Mouse (Mus musculus) kidney, adult 2 months (tissue): ENCODE data around the gene Kcmf1.

ENCODE experiments used
- CTCF ChIP-seq: fragments of 200-500 bp; conservative IDR thresholded peaks from 2 replicates; pipeline ENCODE4 v1.5.1; 2011; ENCODE audit warnings: low read depth, mild to moderate bottlenecking, control low read depth, low read length, moderate library complexity, mixed read lengths; ENCODE audit not compliant: insufficient read depth, insufficient read length
- POLR2A ChIP-seq: fragments of 200-500 bp; IDR thresholded peaks from one replicate; pipeline ENCODE4 v1.6.1; 2011; ENCODE audit warnings: low read depth, low read length, control low read depth

DNA sequence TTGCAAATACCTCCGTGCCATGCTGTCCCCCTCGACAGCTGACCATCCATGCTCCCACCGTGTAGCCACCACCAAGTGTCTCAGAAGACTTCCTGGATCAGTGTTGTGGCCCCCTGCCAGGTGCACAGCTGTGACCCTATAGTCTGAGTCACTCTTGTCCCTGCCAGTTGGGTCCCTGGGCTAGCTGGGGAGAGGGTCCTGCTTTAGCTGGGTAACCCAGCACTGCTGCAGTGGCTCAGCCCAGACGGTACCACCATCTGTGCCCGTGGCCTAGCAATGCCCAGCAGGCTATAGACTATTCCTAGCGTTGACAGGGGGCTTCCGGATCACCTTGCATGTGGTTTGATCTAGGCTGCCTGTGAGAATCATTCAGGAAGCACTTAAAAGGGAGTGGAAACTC is 89.5 kb downstream of the Kcmf1 start:
- TF ChIP-seq POLR2A (no peak), CTCF (no peak)
